Mouse (Mus musculus): ENCODE data around the gene Ago3.

Gene Ago3

GRCm38 (mm10) chr4:126429347-126430079 lies at the start of gene Ago3:
Gene Ago3 (minus strand): TSS chr4:126429556.
- peak; percentile 92 for DNase-seq (ENCODE audit: low spot score)

DNA sequence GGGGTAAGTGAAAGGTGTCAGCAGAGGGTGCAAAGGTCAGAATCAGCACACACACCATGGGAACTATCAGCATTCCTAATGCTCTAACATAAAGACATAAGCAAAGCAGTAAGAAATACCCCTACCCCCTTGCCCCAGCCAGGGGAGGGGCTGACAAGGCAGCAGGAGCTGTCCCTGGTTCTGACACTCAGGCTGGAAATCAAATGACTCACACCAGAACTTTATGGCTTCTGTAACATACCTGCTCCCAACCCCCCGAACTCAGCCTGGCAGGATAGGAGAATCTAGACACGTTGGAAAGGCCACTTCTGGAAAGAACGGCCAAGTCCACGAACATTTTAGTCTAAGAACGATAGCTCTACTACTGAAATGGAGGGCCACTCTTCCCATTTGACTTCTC lies 43.7 kb upstream of the Ago3 start:
- DNase-seq (ENCODE audit: low spot score), result no peak

DNA sequence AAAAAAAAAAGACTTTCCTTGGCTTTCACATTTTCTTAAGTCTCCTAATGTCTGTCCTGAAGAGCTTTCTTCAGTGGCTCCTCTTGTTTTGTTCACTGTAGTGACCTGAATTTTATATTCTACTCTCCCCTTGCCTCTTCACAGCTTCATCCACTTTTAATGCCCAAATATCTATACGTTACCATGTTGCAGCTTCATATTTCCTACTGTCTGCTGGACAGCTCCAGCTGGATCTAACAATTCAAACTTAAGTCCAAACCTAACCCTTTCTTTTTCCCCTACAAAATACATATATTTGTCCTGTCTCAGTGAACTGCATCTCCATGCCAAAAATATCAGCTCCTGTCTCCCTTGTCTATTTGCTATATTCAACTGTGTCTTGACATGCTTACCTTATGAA lies 40.0 kb upstream of the Ago3 start:
- no peak for DNase-seq (ENCODE audit: low spot score)

DNA sequence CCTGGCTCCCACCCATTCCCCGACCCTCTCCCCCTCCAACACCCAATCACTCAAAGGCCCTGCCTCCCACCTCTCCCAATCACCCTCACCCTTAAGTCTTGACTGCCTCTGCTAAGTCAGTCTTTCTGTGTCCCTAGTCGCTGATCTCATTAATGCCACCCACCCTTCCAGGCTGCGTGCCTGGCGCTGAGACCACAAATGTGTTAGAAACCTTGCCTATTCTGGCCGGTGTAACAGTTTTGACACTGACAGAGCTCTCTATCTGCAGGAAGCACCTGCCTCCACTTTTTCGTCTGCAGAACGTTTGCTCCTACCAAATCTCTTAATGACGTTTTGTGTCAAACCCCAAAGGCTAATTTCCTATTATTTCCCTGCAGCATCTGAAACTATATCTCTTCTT lies 39.6 kb upstream of the Ago3 start:
- DNase-seq (ENCODE audit: low spot score), result no peak

DNA sequence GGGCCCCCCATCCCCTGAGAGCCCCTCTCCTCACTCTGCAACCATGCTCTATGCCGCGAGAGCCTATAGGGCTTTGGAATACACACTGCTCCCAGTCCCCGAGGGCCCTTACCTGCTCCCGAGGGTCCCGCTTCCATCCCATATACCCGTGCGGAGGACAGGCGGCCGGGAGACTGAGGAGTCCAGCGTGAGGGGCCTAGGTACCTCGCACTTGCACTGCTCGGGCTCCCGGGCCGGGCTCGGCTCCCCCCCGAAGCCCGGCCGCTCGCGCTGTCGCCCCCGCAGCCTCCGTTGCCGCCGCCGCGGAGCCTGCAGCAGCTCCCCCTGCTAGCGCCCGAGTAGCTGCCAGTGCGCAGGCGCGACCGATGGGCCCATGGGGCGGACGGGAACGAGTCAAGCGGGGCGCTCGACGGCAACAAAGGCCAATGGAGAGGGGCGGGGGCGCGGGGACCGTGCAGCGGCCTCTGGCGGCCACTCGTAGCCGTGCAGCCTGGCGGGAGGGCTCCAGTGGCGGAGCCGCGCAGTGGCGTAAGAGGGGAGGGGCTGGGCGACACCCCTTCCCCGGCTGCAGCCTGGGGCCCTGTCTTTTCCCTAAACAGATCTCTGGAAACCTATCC lies 39.0 kb upstream of the Ago3 start, which contains the start of gene Ago1:
Ago1 (minus strand) TSS at position 299 of the 617 bp plus-strand sequence.
- DNase-seq (ENCODE audit: low spot score), result peak; percentile 94

- peak; percentile 42 for DNase-seq (ENCODE audit: low spot score)
Measured at GRCm38 (mm10) chr4:126467721-126468284, 38.4 kb upstream of the Ago3 start.

GRCm38 (mm10) chr4:126466251-126466750 lies 36.9 kb upstream of the Ago3 start:
- no peak for DNase-seq (ENCODE audit: low spot score)

GRCm38 (mm10) chr4:126465843-126466242 lies 36.5 kb upstream of the Ago3 start:
- DNase-seq (ENCODE audit: low spot score), result no peak

DNA sequence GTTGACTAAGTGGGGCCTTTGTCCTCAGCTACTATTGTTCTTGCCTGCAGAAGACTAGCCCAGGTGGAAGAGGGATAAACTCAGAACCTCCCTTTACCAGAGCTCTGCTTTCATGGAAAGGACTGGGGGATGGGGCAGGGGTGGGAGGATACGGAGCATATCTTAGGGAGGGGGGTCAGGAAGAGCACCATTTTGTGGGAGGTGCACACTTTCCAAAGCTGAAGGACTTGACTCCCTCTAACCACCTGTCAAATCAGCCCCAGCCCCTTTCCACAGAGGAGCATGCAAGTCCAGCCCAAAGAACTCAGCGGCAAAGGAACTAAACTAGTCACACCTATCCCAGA lies 35.5 kb upstream of the Ago3 start:
- DNase-seq (ENCODE audit: low spot score), result no peak

- DNase-seq (ENCODE audit: low spot score), result no peak
Measured at GRCm38 (mm10) chr4:126464189-126464891, 35.0 kb upstream of the Ago3 start.

DNA sequence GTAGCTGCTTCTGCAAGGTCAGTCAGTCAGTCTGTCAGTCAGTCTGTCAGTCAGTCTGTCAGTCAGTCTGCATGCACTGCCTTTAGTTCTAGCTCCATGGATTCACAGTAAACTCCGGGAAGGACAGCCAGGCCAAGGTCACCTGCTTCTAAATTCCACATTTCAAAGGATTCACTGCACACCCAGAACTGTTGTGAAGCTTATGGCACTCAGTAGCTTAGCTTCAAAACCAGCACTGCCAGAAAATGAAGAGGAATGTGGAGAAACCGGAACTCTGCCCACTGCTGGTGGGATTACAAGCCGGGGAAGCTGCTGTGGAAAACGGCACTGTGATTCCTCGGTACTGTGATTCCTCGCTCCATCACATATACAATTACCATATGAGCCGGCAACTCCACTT lies 26.1 kb upstream of the Ago3 start:
- no peak for DNase-seq (ENCODE audit: low spot score)

- DNase-seq (ENCODE audit: low spot score), result no peak
Measured at GRCm38 (mm10) chr4:126454547-126455254, 25.3 kb upstream of the Ago3 start.

DNA sequence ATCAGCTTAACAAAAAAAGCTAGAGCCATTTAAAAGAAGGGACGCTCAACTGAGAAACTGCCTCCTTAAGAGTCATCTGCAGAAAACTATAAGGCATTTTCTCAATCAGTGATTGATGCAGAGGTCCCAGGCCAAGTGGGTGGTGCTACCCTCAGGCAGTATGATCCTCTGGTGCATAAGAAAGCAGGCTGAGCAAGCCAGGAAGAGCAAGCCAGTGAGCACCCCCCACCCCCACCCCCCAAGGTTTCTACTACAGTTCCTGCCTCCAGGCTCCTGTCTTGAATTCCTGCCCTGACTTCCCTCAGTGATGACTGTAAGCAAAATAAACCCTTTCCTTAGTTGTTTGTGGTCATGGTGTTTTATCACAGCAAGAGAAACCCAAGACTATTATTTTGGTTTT lies 20.9 kb upstream of the Ago3 start:
- no peak for DNase-seq (ENCODE audit: low spot score)

DNA sequence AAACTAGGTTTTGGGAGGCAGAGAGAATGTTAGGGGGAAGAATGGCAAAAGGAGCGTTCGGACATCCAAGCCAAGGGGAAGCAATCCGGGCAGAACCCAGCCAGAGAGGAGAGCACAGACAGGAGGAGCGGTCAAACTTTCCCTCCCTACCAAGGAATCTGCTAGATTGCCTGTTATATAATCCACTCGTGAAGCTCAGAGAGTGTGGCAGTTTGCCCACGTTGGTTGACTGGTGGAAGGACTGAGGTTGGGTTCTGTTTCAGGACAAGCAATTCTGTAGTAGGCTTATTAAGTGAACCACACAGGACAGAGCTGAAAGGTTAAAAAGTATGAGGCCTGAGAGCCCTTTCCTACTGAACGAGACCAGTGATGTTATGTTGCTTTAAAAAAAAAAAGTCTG lies 17.8 kb upstream of the Ago3 start:
- DNase-seq (ENCODE audit: low spot score), result no peak

DNA sequence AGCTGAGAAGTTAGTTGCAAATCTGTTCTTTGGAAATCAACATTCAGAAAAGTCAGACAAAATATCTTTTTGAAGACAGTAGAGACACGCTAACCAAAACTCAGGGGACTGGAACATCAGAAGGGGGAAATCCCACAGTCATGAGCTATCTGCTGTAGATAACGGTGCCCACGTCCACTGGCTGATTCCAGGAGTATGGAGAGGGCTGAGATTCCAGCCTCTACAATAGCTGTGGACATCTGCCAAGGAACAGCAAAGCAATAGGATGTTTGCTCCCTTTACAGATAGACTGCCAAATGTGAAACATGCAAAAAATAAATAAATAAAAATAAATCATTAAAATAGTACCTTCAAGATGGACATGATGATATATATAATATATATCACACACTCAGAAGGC lies 15.2 kb upstream of the Ago3 start:
- no peak for DNase-seq (ENCODE audit: low spot score)

DNA sequence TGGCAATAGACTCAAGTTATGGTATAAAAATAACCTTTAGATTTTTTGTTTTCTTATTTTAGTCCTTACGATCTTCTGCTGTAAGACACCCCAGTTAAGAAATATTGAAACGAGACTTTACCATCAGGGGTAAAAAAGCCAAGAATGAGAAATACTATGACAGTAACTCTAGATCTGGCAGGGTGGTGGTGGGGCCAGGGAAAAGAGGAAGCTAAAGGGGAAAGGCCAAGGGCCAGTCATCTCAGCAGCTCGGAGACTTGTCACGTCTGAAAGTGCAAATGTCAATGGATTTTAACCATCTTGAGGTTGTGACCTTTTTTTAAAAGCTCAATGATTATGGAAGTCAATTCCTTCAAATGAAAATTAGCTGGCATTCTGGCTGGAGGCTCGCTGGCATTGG lies 8.9 kb upstream of the Ago3 start:
- DNase-seq (ENCODE audit: low spot score), result no peak

DNA sequence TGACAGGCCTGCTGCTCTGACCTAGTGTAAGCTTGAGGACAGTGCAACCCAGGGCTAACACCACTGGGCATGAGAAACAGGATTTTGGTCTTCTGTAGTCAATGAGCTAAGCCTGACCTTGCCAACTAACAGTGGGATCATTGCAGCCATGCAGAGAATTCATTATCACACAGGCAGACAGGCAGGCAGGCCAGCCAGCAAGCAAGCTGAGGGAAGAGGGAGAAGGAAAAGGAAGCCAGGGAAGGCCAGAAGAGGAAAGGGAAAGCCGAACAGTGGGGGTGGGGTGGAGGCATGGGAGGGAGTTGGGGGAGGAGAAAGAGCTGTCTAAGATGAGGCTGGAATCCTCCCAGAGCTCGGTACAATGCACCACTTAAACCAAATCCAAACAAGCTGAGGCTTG lies 6.9 kb upstream of the Ago3 start:
- no peak for DNase-seq (ENCODE audit: low spot score)

DNA sequence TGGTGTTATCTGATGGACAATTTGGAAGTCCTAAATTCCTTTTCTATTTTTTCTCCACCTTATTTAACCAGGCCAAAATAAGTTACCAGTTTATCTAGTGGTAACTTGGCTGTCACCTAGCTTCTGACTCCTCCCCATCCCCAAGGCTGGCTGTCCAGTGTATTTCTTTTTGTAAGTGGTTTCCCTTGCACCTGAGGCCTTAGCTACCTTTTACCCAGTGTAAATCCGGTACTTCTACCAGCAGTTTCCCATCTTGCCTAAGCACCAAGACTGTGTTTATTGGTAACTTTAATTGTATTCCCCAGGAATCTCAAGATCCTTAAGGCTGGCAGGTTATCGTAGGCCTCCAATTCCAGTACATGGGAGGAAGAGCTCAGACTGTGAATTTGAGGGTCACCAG lies 4.7 kb upstream of the Ago3 start:
- no peak for DNase-seq (ENCODE audit: low spot score)

DNA sequence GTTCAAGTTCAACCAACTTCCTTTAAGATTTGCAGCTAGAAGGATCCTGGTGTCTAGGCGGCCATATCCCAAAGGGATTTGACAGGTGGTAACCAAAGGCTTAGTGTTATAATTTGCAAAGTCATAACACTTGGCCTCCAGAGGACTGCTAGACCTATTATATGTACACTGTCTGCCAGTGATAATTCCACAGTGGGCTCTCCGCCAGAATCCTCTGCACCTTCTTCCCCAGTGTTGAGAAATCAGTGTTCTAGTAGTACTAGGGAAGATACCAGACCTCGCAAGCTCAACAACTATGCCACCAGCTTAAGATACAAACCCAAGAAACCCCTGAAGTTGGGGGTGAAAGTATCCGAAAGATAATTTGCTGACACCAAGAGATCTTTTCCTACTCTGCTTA lies 3.8 kb upstream of the Ago3 start:
- DNase-seq (ENCODE audit: low spot score), result no peak

- DNase-seq (ENCODE audit: low spot score), result no peak
Measured at GRCm38 (mm10) chr4:126431746-126432145, 2.4 kb upstream of the Ago3 start.

DNA sequence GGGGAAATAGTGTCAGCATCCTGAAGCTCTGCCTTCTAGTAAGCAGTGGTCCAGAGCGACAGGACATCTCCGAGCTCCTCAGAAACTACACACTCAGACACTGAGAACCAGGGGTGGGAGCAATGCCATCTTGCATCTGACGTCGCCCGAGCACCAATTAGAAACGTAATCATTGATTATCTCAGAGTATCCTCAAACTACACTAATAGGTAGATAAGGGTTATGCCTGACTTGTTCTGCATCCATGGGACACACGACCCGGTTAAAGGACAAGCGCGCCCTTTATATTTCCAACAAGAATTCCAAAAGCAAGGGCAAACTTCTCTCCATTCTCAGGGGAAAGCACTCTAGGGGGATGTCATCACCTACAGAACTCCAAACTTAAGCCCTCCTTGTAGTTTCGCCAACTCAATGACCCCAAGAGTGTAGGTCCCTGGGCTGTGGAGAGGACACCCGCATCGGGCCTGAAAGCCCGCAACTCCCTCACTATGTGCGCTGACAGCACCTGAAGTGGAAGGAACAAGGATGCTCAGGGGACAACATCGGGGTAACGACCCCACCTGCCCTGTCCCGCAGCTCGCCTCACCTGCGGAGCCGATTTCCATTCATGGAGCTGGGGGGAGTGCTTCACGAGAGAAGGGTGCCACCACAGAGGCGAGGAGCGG lies 542 bp downstream of the Ago3 start:
- DNase-seq (ENCODE audit: low spot score), result no peak

DNA sequence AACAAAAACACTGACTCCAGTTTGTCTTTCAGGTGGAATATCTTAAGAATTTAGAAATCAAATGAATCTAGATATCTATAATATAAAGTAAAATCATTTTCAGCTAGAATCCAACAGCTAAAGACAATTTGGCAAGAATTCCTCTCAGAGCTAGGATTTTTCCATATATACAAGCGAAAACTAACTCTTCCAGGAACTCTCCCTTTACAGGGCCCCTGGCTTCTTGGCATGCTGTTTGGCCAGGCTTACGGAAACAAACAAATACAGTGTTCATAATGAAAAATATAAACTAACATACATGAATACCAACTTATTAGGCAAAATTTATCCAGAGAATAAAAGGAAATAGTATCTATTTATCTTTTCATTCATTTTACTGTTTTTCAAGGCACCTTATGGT lies 5.5 kb downstream of the Ago3 start:
- no peak for DNase-seq (ENCODE audit: low spot score)

Measured in urinary bladder, postnatal 25 days (tissue).